Mouse (Mus musculus) heart, adult 2 months (tissue): ENCODE data around the gene Fbxo9. TPM values are rescaled to one million over a fixed set of nuclear protein-coding genes. Genes with fewer than 3 reads are reported as not detected.
"Not testable (repeated sequence)": the region's sequence is repeated elsewhere in the genome, so short reads cannot be mapped to it uniquely, and the experiment has no call there.

Experiments used
- DNase-seq, 2 experiments: peaks; one replicate each; pipeline ENCODE4 v3.0.0; 2021
- H3K27ac ChIP-seq: fragments of 200-600 bp; 2 replicates; pipeline ENCODE4 v1.8.1; 2022
- H3K27me3 ChIP-seq: fragments of 200-500 bp; 2 replicates; pipeline ENCODE4 v1.6.1; 2012; ENCODE audit warnings: mild to moderate bottlenecking, low read length, inconsistent platforms, mixed read lengths; ENCODE audit not compliant: control insufficient read depth, insufficient read depth
- H3K36me3 ChIP-seq: fragments of 200-500 bp; 2 replicates; pipeline ENCODE4 v1.6.1; 2012; ENCODE audit warnings: low read length, inconsistent platforms; ENCODE audit not compliant: control insufficient read depth, insufficient read depth
- H3K4me1 ChIP-seq: fragments of 200-500 bp; 2 replicates; pipeline ENCODE4 v1.6.1; 2011; ENCODE audit warnings: low read length; ENCODE audit not compliant: control insufficient read depth, insufficient read depth
- H3K4me3 ChIP-seq: fragments of 200-600 bp; 2 replicates; pipeline ENCODE4 v1.8.1; 2022
- H3K79me2 ChIP-seq: fragments of 200-500 bp; replicated peaks from 2 replicates; pipeline ENCODE4 v1.6.1; 2012; ENCODE audit warnings: mild to moderate bottlenecking, inconsistent platforms, low read length, moderate library complexity, mixed read lengths; ENCODE audit not compliant: control insufficient read depth, insufficient read depth
- H3K9ac ChIP-seq: fragments of 200-500 bp; 2 replicates; pipeline ENCODE4 v1.6.1; 2012; ENCODE audit warnings: low read depth, mild to moderate bottlenecking, control low read depth, inconsistent platforms, low read length, mixed read lengths
- CTCF ChIP-seq: fragments of 200-600 bp; IDR thresholded peaks from 2 replicates; pipeline ENCODE4 v1.8.1; 2022; ENCODE audit warnings: antibody characterized with exemption, mild to moderate bottlenecking, moderate library complexity
- EP300 ChIP-seq: fragments of 200-500 bp; IDR thresholded peaks from 2 replicates; pipeline ENCODE4 v1.6.1; 2011; ENCODE audit warnings: low read depth, low read length, control low read depth; ENCODE audit not compliant: insufficient read depth
- POLR2A ChIP-seq: fragments of 200-500 bp; IDR thresholded peaks from 2 replicates; pipeline ENCODE4 v1.6.1; 2011; ENCODE audit warnings: mild to moderate bottlenecking, low read depth, low read length, control low read depth; ENCODE audit not compliant: insufficient read depth
- WGBS: fragments of 180-500 bp; shearing (Covaris S2); methylation state at CpG from one replicate; pipeline ENCODE4 v1.1.7; 2018; 5-methylcytosine and 5-hydroxymethylcytosine counted together
- intact Hi-C: fragments of 180-260 bp; cut with DNase I; formaldehyde crosslinking; loops from one replicate; pipeline ENCODE4 v1.15.1; 2025
- polyA plus RNA-seq: library from polyadenylated mRNA; depleted of rRNA; stranded (reverse); fragments of >200 nt; gene quantifications from 2 replicates; pipeline ENCODE4 v1.2.3, GENCODE M21; 2012
- total RNA-seq, 2 experiments: library from RNA; stranded (reverse); gene quantifications; 2 replicates each; pipeline ENCODE4 v1.2.3; 2021

Gene Fbxo9
- total and polyA plus RNA-seq, 3 experiments = 34.4 to 69.5 (median 40.6) TPM

DNA sequence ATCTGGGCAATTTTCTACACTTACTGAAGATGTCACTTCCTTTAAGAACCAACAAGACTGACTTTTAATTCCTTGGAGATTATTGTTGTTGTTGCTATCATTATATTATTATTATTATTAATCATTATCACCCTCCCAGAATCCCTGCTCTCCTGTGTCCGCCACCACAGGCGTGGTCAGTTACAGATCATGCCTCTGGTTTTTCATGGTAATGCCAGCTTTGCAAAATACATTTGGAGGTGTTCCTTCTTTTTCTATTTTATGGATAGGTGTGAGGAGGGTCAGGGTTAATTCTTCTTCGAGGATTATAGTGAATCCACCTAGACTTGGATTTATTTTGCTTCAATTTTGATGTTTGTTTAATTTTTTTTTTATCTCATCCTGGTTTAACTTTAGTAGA lies 33.6 kb downstream of the Fbxo9 start:
- no peaks in the 10 kb centered on the region for H3K36me3 ChIP-seq
- DNase-seq = no peak
- no peak overlapping the region for H3K4me3 ChIP-seq
- H3K27me3 ChIP-seq = no peaks in the 10 kb centered on the region
- 96% methylated on average over 3 of the region's 3 CpGs for WGBS
- intact Hi-C loops = no loop called here
- TF ChIP-seq POLR2A (no peak), EP300 (no peak), CTCF (no peak)
- H3K79me2 ChIP-seq = no peaks in the 10 kb centered on the region
- H3K9ac ChIP-seq = no peak overlapping the region
- H3K27ac ChIP-seq = no peak overlapping the region
- H3K4me1 ChIP-seq = no peaks in the 10 kb centered on the region

GRCm38 (mm10) chr9:78073713-78074340 lies 35.0 kb downstream of the Fbxo9 start:
- intact Hi-C loops = no loop called here
- Histone ChIP-seq H3K27ac (no peak overlapping the region), H3K4me1 (no peaks in the 10 kb centered on the region), H3K79me2 (no peaks in the 10 kb centered on the region), H3K27me3 (no peaks in the 10 kb centered on the region), H3K4me3 (no peak overlapping the region), H3K9ac (no peak overlapping the region), H3K36me3 (no peaks in the 10 kb centered on the region)
- WGBS = 73% methylated on average over 13 of the region's 13 CpGs
- TF ChIP-seq EP300 (no peak), POLR2A (no peak)
- DNase-seq = no peak

DNA sequence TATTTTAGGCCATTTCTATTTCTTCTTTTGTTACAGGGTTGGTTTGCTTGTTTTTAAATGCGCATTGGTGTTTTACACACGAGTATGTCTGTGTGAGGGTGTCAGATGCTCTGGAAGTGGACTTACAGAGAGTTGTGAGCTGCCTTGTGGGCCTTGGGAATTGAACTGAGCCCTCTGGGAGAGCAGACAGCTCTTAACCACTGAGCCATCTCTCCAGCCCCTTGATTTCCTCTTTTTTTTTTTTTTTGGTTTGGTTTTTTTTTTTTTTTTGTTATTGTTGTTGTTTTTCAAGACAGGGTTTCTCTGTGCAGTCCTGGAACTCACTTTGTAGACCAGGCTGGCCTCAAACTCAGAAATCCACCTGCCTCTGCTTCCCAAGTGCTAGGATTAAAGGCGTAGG lies 35.6 kb downstream of the Fbxo9 start:
- H3K36me3 ChIP-seq, H3K4me3 ChIP-seq, intact Hi-C loops, H3K27ac ChIP-seq, H3K79me2 ChIP-seq, DNase-seq, H3K9ac ChIP-seq, H3K27me3 ChIP-seq, H3K4me1 ChIP-seq: not testable (repeated sequence)
- 82% methylated on average over 3 of the region's 3 CpGs for WGBS

- 83% methylated on average over 4 of the region's 4 CpGs for WGBS
- H3K4me3 ChIP-seq = no peak overlapping the region
- no peaks in the 10 kb centered on the region for H3K79me2 ChIP-seq
- TF ChIP-seq EP300 = no peak
- no peak for TF ChIP-seq CTCF
- TF ChIP-seq POLR2A = no peak
- DNase-seq = no peak
- no peak overlapping the region for H3K9ac ChIP-seq
- no peaks in the 10 kb centered on the region for H3K36me3 ChIP-seq
- no peaks in the 10 kb centered on the region for H3K4me1 ChIP-seq
- H3K27me3 ChIP-seq = no peaks in the 10 kb centered on the region
- no peak overlapping the region for H3K27ac ChIP-seq
- intact Hi-C loops = no loop called here
These were observed 37.2 kb downstream of the Fbxo9 start for GRCm38 (mm10) chr9:78071626-78072025.

- H3K27me3 ChIP-seq = no peaks in the 10 kb centered on the region
- WGBS = 69% methylated on average over 5 of the region's 5 CpGs
- DNase-seq = no peak
- no peak overlapping the region for H3K4me3 ChIP-seq
- H3K9ac ChIP-seq = no peak overlapping the region
- no peaks in the 10 kb centered on the region for H3K79me2 ChIP-seq
- TF ChIP-seq CTCF = no peak
- no peak for TF ChIP-seq EP300
- no peak for TF ChIP-seq POLR2A
- no peaks in the 10 kb centered on the region for H3K36me3 ChIP-seq
- H3K4me1 ChIP-seq = no peaks in the 10 kb centered on the region
- no peak overlapping the region for H3K27ac ChIP-seq
- intact Hi-C loops = no loop called here
These were observed 38.4 kb downstream of the Fbxo9 start for GRCm38 (mm10) chr9:78070496-78070895.

DNA sequence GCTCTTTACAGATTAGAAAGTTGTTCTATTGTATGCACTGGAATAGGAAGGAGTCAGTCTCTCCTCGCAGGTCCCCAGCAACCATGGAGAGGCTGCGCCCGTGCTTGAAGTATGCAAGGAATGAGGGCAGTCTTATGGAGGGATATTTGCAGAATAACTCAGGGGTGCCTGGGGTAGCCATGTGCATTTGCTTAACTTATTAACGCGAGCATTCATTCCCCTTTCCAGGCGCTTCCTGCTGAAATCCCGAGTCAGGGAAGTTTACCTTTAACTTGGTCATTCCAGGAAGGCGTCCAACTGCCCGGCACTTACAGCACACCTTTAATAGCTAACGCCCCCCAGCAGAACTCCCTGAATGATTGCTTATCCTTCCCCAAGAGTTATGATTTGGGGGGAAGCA lies 44.7 kb downstream of the Fbxo9 start:
- Histone ChIP-seq H3K27me3 (no peaks in the 10 kb centered on the region; the same call in 1 of the 2 replicates), H3K9ac (no peak overlapping the region), H3K27ac (no peak overlapping the region), H3K79me2 (no peaks in the 10 kb centered on the region), H3K4me1 (no peaks in the 10 kb centered on the region), H3K36me3 (no peaks in the 10 kb centered on the region), H3K4me3 (no peak overlapping the region)
- TF ChIP-seq CTCF = no peak
- TF ChIP-seq POLR2A = no peak
- TF ChIP-seq EP300 = no peak
- no peak for DNase-seq
- intact Hi-C loops = no loop called here
- WGBS = 53% methylated on average over 10 of the region's 10 CpGs
